8 mouse cellular contexts compared by ENCODE assay signal in genomic region chr5:74092481-74092832, GRCm38 (mm10). TPM values are rescaled to one million over a fixed set of nuclear protein-coding genes. Genes with fewer than 3 reads are reported as not detected.
A peak's percentile ranks its signal among the peaks of the same experiment; 100 is the strongest.
DNase-seq lines count a peak whose midpoint lies in the region; ATAC-seq and TF ChIP-seq lines count a peak whose summit lies in the region.

No protein-coding gene starts in this region.

- peaks cover 5% of the 10 kb centered on the region; the same call in 1 of the 2 replicates for H3K4me1 ChIP-seq in kidney, embryonic 14.5 days (ENCODE audit: control insufficient read depth, insufficient read depth, low read length)
- no peaks in the 10 kb centered on the region for H3K4me1 ChIP-seq in cortical plate, adult 2 months (ENCODE audit: control insufficient read depth, insufficient read depth, low read length)
- peaks cover 19% of the 10 kb centered on the region for H3K4me1 ChIP-seq in hindbrain, embryonic 15.5 days (replicated peaks)
- H3K4me1 ChIP-seq in midbrain, embryonic 12.5 days, result peaks cover 15% of the 10 kb centered on the region
- no peaks in the 10 kb centered on the region for H3K4me1 ChIP-seq in thymus, adult 2 months (replicated peaks; ENCODE audit: control insufficient read depth, insufficient read depth, low read length)

- H3K9ac ChIP-seq in kidney, embryonic 14.5 days (ENCODE audit: low read depth, low read length), result peak overlapping the region; percentile 99
- peak overlapping the region; percentile 35; the same call in 1 of the 2 replicates for H3K9ac ChIP-seq in hindbrain, embryonic 15.5 days
- 0 out of 2 replicates have a peak overlapping the region, but pooled peaks have one; percentile 16 for H3K9ac ChIP-seq in midbrain, embryonic 12.5 days (replicated peaks)

- no peak for TF ChIP-seq POLR2A in cortical plate, adult 2 months (IDR thresholded peaks at IDR 0.05; ENCODE audit: extremely low read depth, insufficient read depth, low read length)
- no peak for TF ChIP-seq POLR2A in thymus, adult 2 months (IDR thresholded peaks at IDR 0.05; ENCODE audit: control insufficient read depth, extremely low read depth, insufficient read depth, low read length, poor library complexity)

- H3K36me3 ChIP-seq in kidney, embryonic 14.5 days (ENCODE audit: control insufficient read depth, insufficient read depth, low read length), result peaks cover 26% of the 10 kb centered on the region
- H3K36me3 ChIP-seq in hindbrain, embryonic 15.5 days, result peaks cover 11% of the 10 kb centered on the region; the same call in 1 of the 2 replicates
- H3K36me3 ChIP-seq in midbrain, embryonic 12.5 days, result peaks cover 27% of the 10 kb centered on the region
- H3K36me3 ChIP-seq in thymus, adult 2 months (ENCODE audit: control insufficient read depth, insufficient read depth, low read length), result no peaks in the 10 kb centered on the region

- no peak for ATAC-seq in kidney, embryonic 14.5 days (ENCODE audit: low FRiP score, low TSS enrichment)
- no peak; the same call in 1 of the 2 replicates for ATAC-seq in hindbrain, embryonic 15.5 days (ENCODE audit: low FRiP score, low read depth)
- ATAC-seq in midbrain, embryonic 12.5 days (ENCODE audit: low FRiP score, low read depth), result no peak; the same call in none of the 2 replicates

- 47% methylated on average over 4 of the region's 4 CpGs for WGBS in kidney, embryonic 14.5 days
- WGBS in hindbrain, embryonic 15.5 days, result 48% methylated on average over 4 of the region's 4 CpGs
- WGBS in midbrain, embryonic 12.5 days, result 48% methylated on average over 4 of the region's 4 CpGs
- 46% methylated on average over 4 of the region's 4 CpGs for WGBS in thymus, adult 2 months

- H3K4me2 ChIP-seq in kidney, embryonic 14.5 days (replicated peaks; ENCODE audit: low read depth, low read length), result peak overlapping the region; percentile 51
- H3K4me2 ChIP-seq in hindbrain, embryonic 15.5 days, result peak overlapping the region; percentile 80
- H3K4me2 ChIP-seq in midbrain, embryonic 12.5 days (replicated peaks), result peak overlapping the region; percentile 75

- no peak overlapping the region; the same call in 1 of the 2 replicates for H3K27ac ChIP-seq in kidney, embryonic 14.5 days (ENCODE audit: low read depth, low read length)
- no peak overlapping the region for H3K27ac ChIP-seq in cortical plate, adult 2 months (ENCODE audit: insufficient read depth, low read length)
- H3K27ac ChIP-seq in hindbrain, embryonic 15.5 days (replicated peaks), result peak overlapping the region; percentile 67
- no peak overlapping the region for H3K27ac ChIP-seq in midbrain, embryonic 12.5 days (replicated peaks)
- no peak overlapping the region for H3K27ac ChIP-seq in thymus, adult 2 months (ENCODE audit: control insufficient read depth, insufficient read depth, low read length)

- TF ChIP-seq CTCF in cortical plate, adult 2 months (IDR thresholded peaks at IDR 0.05; ENCODE audit: extremely low read depth, insufficient read depth, low read length), result no peak
- TF ChIP-seq CTCF in thymus, adult 2 months (IDR thresholded peaks at IDR 0.05; ENCODE audit: borderline replicate concordance, control insufficient read depth, extremely low read depth, insufficient read depth, low read length, poor library complexity), result no peak

- no peak for DNase-seq in kidney, postnatal 36 days
- no peak for DNase-seq in spleen, postnatal 36 days (ENCODE audit: low spot score in 2 of 2)
- DNase-seq in embryo, embryonic 10.5 days (ENCODE audit: low spot score), result no peak
- DNase-seq in thymus, adult 2 months, result no peak

- no peaks in the 10 kb centered on the region for H3K9me3 ChIP-seq in kidney, embryonic 14.5 days (ENCODE audit: control insufficient read depth, low read length)
- no peaks in the 10 kb centered on the region for H3K9me3 ChIP-seq in hindbrain, embryonic 15.5 days
- 0 out of 2 replicates have a peak, but pooled peaks cover 3% of the 10 kb centered on the region for H3K9me3 ChIP-seq in midbrain, embryonic 12.5 days

- H3K27me3 ChIP-seq in kidney, embryonic 14.5 days (ENCODE audit: control insufficient read depth, insufficient read depth, low read length), result no peaks in the 10 kb centered on the region
- H3K27me3 ChIP-seq in hindbrain, embryonic 15.5 days, result no peaks in the 10 kb centered on the region
- no peaks in the 10 kb centered on the region for H3K27me3 ChIP-seq in midbrain, embryonic 12.5 days
- H3K27me3 ChIP-seq in thymus, adult 2 months (ENCODE audit: control insufficient read depth, insufficient read depth, low read length), result no peaks in the 10 kb centered on the region

- H3K4me3 ChIP-seq in kidney, embryonic 14.5 days (ENCODE audit: low read length), result peak overlapping the region; percentile 93
- H3K4me3 ChIP-seq in cortical plate, adult 2 months (ENCODE audit: insufficient read depth, low read length), result peak overlapping the region; percentile 60
- H3K4me3 ChIP-seq in hindbrain, embryonic 15.5 days, result peak overlapping the region; percentile 92
- peak overlapping the region; percentile 92 for H3K4me3 ChIP-seq in midbrain, embryonic 12.5 days
- no peak overlapping the region for H3K4me3 ChIP-seq in thymus, adult 2 months (ENCODE audit: control insufficient read depth, insufficient read depth, low read length)

RNA-seq across cellular contexts. Expression of gene Usp46, which starts 24.2 kb away (rescaled TPM):
- 27.6 and 34.5 TPM in 2 replicates for polyA plus RNA-seq in kidney, embryonic 14.5 days (2014; fragmentation: Nextera tagmentation; extraction: Ambion mirVana)
- polyA plus RNA-seq in cortical plate, adult 2 months (2012; rRNA removed), result 49.3 and 51.5 TPM in 2 replicates
- 32.1 and 38.5 TPM in 2 replicates for polyA plus RNA-seq in hindbrain, embryonic 15.5 days (2015; fragmentation: Nextera tagmentation; extraction: Ambion mirVana)
- 31.5 and 32.6 TPM in 2 replicates for polyA plus RNA-seq in midbrain, embryonic 12.5 days (2016; fragmentation: Nextera tagmentation; extraction: Ambion mirVana)
- 1.1 and 2.2 TPM in 2 replicates for polyA plus RNA-seq in thymus, adult 2 months (2012; rRNA removed)

Comparison
In these comparisons a context has a peak if more than half of its experiments do, and no peak if none do; other contexts are left out.
1. H3K9ac ChIP-seq: peak in every context shown above with its lines; median percentile 99 in kidney, embryonic 14.5 days; 35 in hindbrain, embryonic 15.5 days; 16 in midbrain, embryonic 12.5 days.